Mouse (Mus musculus) T-helper 2 cell (primary cell): ENCODE data around the gene Efcc1.

Experiments
- in situ Hi-C: fragments of 300-600 bp; cut with MboI, MseI; formaldehyde crosslinking; loops from one replicate; pipeline ENCODE4 v1.15.1; 2025; ENCODE audit warnings: high pct_unique_total_duplicates

Gene Efcc1

DNA sequence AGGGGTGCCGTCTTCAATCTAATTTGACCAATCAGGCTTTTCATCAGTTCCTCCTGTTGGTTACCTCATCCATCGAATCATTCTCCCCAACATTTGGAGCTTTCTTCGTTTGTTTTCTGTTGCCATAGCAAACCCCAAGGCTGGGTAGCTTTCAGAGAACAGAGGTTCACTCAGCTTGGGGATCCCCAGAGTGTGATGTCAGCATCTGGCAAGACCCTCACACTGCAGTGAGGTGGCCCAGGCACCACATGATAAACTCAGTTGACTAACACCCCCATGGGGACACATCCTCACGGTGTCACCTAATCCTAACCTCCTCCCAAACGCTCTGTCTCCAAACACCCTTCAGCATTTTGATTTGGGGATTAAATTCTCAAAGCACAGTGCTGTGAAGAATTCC lies 12.6 kb downstream of the Efcc1 start:
- in situ Hi-C loops, result no loop called here

DNA sequence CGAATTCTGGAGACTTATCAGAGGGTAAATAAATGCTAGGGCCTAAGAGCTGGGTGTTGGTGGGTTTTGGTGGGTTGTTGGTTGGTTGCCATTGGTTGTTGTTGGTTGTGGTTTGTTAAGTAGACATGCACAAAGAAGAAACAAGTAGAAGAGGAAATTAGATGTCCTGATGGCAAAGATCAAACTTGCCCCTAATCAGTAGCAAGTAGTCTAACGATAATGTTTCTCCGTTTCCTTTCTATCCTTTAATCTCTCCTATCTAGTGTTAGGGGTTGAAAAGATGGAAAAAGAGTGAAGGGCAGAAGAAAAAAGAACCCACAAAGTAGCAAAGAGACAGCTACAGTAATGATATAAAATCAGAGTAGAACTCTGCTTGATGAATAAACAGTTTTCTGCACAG lies 14.0 kb downstream of the Efcc1 start:
- in situ Hi-C loops, result no loop called here

DNA sequence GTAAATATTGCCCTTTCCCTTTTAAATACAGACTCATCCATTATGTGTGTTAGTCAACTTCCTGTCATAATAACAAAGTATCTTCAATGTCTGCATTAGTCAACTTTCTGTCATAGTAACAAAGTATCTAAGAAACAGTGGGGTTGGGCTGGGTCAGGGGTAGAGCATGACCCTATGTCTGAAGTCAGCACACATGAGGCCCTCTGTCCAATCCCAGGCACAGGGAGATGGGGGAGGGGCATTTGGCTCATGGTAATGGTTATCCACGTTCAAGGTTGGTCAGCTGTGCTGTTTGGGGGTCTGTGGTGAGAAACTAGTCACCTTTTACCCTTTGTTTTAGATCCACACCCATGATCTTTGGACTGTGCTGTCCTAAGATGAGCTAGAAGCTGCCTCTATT lies 14.6 kb downstream of the Efcc1 start:
- in situ Hi-C loops, result no loop called here

DNA sequence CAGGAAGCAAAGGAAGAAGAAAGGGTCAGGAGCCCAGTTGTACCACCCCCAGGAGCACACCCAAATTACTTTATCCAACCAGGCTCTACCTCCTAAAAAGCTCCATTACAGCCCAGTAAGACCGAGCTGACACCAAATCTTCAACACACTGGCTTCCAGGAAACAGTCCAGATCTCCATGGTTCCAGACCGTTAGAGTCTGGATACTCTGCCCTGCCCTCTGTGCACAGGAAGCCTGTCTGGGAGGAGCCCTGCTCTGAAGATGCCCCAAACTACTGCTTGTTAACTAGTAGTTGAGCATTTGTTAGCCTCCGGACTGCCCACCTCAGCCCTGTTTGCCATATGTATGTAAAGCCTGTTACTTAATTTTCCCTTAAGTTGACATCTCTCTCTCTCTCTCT lies 15.4 kb downstream of the Efcc1 start:
- in situ Hi-C loops, result no loop called here

DNA sequence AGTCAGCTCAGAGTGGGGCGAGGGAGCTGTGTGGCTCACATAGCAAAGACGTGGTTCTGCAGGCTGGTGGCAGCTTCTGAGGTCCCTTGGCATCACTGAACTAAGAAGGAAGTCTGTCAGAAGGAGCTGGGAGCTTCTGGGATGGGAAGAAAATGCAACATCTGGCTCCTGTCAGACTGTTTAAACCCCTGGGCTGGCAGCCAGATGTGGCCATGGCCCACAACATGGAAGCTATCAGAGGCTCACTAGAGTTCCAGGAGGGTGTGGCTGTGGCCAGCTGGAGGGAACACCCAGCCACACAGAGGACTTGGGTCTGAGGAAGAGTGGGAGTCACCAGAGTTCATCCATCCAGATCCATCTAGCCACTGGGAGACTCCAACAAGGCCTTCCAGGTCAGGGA lies 16.2 kb downstream of the Efcc1 start:
- in situ Hi-C loops, result no loop called here

DNA sequence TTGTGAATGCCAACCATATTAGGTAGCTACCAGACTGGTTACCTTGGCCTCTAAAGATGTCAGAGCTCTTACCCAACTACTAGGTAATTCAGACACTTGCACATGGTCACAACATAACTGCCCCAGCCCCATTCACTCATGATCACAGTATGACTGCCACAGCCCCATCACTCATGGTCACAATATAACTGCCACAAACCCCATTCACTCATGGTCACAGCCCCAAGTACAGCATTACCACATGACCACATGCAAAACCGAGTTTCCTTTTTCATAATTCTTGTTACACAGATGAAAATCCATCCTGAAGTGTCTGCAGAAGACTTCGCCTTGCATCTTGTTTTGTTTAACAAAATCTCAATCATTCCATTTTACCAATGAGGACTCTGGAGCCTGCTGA lies 17.4 kb downstream of the Efcc1 start:
- in situ Hi-C loops, result no loop called here

DNA sequence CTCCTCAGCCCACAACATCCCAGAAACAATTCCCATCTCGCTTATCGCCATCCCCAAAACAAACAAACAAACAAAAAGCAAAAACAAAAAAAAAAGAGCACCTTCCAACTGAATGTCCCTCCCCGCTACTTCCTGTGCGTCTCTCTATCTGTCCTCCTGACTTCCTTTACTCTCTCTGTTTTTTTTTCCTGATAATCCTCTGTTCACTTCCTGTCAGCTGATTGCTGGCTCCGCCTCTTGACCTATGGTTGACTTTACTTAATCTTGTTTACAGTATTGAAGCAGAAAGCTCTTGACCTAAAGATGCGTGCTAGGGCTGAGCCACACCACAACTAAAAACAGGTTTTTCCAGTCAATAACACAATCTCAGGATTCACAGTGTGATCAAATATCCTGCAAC lies 17.9 kb downstream of the Efcc1 start:
- in situ Hi-C loops, result no loop called here

DNA sequence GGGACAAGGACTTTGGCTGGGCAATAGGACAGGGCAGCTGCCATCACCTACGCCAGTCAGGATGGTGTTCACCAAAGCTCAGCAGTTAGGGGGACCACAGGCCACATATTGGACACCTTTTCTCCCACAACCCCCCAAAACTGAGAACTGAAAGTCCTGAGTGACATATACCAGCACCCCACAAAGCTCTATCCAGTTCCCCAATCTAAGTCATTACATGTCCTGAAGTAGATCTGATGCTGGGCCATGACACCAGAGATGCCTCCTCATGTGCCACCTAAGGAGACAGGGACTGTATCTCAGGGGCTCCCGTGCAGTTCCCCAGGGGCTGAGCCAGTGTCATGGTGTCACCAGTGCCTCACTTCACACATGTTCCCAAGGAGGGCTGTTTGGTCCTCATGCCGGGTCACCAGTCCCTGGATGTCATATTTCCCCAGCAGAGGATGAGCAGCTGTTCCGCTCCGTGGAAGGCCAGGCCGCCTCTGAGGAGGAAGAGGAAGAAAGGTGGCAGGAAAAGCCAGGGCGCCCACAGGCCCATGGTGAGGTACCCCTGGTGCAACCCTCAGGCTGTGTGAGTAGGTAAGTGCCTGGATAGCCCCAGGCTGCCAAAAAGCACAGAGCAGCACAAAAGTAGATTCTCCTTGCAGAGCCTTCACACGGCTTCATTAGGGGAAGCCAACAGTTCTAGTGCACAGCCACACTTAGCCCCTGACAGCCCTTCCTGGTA lies 19.7 kb downstream of the Efcc1 start:
- in situ Hi-C loops, result no loop called here

DNA sequence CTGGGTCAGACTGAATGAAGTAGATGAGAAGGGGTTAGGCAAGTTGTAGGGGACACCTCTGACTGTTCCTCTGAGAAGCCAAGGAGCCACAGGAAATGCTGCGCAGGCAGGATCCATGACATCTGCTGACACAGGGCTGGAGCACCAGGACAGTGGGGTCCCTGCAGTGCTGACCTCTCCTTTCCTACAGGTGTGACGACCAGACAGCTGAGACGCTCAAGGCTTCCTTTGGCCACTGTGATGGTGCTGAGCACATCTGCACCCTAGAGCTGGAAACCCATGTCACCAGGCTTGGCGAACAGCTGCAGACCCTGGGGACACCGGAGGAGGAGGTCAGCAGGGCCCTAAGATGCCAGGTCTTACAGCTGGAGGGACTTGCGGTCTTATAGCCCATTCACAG lies 20.9 kb downstream of the Efcc1 start:
- in situ Hi-C loops, result no loop called here

DNA sequence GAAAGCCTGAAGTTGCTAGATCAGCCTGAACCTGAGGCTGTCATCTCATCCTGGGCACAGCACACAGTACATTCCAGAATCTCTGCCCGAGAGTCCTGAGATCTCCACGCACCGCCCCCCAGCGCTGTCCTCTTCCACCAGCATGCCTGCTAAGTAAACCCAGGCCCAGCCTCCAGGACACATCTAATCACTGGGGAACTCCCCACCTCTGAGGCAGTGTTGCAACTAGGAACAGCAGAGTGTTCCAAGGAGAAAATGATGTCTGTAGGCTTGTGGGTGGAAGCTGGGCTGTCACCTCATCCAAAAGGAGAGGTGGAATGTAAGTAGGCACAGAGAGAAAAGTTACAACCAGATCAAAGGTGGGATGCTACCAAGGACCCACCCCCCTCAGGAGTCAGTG lies 24.5 kb downstream of the Efcc1 start:
- in situ Hi-C loops, result no loop called here

DNA sequence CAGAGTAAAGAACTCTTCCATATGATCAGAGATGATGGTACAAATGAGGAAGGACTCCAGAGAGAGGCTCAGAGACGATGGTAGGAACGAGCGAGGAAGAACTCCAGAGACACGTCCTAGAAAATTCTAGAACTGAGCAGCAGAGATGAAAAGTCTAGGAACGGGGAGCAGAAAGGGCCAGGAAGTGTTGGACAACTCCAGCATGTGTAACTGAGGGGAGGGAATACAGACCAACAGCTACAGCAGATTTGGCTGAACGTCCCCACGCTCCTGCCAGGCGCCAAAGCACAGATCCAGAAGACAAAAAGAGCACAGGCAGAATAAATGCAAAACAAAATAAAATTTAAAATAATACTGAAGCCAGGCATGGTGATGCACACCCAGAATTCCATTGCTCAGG lies 26.2 kb downstream of the Efcc1 start:
- in situ Hi-C loops, result no loop called here

DNA sequence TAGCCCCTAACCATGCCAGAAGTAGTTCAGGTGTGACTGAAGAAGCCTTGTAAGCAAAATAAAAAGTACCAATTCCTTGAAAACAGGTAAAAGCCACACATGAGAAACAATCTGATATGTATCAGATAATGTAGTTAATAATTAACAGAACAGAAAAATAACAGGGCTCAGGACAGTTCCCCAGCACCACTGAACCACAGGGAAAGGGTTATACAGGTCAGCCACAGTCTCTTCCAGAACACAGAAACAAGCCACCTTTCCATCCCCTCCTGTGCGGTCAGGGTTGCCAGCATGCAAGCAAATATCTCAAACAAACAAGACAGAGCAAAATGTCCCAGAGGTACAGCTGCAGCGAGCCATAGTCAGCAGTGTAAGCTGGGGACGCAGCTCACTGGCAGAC lies 28.7 kb downstream of the Efcc1 start:
- in situ Hi-C loops, result no loop called here

DNA sequence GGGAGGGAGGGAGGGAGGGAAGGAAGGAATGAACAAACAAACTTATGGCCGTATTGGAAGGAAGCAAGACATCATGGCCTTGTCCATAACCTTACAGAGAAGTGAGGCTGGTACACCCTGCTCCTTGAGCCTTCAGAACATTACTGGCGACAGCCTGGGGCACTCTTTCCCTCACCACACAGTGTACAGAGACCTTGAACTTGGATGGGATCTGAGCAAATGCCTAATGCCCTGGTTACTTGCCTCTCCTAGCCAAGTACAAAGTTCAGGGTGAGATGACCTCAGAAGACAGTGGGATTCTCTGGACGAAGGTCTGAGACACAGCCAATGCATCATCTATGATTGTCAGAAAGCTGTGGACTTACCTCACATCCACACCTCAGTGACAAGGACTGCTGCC lies 29.2 kb downstream of the Efcc1 start:
- in situ Hi-C loops, result loop anchor here (5.0 kb wide), 1 partner anchor 47 kb away; no protein-coding TSS in a partner anchor

DNA sequence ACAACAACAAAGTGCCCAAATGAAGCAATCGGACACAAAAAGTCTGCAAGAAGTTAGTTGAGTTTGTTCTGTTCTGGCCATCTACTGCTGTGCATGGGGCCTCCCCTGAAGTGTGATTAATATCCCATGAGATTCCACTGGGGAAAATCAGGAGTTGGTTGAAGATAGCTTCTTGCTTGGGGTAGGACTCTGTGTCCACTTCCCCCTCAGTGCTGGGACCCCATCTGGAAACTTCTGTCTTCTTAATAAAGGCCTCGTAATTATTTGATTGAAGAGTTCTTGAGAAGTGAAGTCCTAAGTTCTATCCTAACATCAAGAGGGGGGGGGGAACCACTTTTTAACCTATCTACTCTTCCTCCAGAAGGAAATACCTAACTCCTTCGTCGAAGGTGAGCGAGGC lies 31.5 kb downstream of the Efcc1 start:
- in situ Hi-C loops, result loop anchor here (5.0 kb wide), 1 partner anchor 45 kb away; no protein-coding TSS in a partner anchor

DNA sequence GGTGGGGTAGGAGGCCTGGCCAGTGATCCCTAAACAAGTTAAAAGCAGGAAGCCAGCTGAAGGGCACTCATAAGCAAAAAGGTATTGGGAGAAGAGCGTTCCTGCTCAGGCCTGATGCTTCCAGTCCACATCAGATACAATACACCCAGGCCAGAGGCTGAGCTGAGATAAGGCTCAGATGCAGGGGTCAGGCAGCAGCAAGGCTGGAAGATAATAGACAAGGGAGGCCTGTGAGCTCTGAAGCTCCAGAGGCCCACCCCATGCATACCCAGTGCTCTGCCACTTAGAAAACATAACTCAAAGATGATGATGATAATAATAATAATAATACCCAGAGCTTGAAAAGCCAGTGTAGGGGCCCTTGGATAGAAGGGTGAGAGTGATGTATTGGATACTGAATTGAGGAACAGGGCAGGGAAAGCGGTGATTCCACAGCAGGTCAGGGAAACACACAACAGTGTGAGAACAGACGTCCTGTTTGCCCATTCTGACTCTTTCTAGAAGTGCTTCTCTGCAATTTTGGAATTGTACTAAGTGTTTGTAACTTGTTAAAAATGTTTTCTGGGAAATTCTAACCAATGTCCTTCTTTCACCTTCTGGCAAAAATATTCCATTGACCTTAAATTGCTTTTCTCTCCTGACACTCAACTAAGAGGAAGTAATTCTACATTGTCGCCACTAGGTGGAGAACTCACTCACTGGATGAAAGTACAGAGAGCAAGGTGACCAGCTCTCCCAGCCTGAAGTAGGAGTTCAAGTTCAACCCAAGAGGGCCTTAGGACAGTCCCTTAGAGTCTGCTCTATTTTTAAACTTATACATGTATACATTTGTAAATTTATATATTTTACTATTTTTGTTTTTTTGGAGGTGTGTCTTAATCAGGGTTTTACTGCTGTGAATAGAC lies 33.0 kb downstream of the Efcc1 start:
- in situ Hi-C loops, result loop anchor here (5.0 kb wide), 1 partner anchor 44 kb away; no protein-coding TSS in a partner anchor

DNA sequence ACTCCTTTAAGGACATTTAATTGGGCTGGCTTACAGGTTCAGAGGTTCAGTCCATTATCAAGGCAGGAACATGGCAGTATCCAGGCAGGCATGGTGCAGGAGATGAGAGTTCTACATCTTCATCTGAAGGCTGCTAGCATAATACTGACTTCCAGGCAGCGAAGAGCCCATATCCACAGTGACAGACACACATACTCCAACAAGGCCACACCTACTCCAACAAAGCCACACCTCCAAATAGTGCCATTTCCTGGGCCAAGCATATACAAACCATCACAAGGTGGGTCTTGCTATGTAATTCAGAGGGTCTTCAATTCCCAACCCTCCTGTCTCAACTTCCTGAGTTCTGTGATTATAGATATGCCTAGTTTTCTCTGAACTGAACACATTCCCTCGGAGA lies 33.6 kb downstream of the Efcc1 start:
- in situ Hi-C loops, result loop anchor here (5.0 kb wide), 1 partner anchor 43 kb away; no protein-coding TSS in a partner anchor

DNA sequence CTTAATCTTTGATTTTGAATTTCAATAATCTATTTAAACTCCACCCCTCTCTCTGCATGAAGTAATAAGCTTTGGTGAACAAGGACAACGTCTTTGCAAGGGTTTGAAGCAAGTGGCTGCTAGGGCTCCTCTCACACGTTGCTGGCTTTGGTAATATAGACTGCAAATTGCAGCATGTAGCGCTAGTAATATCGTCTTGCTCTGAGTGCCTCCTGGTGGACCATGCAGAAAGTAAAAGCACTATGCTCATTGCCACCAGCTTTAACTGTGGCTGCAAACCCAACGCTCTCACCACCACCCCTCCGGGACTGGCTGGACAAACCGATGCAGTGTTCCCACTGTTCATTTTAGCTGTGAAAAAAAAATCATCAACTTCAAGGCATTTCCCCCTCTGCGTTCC lies 40.0 kb downstream of the Efcc1 start:
- in situ Hi-C loops, result no loop called here

DNA sequence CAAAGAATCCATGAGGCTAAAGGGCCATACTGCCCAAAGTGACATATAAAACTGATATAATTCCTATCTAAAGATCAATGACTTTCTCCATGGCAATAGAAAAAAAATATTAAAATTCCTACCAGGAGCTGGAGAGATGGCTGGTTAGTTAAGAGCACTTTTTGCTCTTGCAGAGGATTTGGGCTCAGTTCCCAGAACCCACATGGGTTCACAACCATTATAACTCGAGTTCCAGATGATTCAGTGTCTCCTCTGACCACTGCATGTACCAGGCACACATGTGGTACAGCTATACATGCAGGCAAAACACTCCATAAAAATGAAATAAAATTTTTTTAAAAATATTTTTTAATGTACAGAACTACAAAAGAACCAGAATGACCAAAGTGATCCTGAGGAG lies 43.8 kb downstream of the Efcc1 start:
- in situ Hi-C loops, result no loop called here

DNA sequence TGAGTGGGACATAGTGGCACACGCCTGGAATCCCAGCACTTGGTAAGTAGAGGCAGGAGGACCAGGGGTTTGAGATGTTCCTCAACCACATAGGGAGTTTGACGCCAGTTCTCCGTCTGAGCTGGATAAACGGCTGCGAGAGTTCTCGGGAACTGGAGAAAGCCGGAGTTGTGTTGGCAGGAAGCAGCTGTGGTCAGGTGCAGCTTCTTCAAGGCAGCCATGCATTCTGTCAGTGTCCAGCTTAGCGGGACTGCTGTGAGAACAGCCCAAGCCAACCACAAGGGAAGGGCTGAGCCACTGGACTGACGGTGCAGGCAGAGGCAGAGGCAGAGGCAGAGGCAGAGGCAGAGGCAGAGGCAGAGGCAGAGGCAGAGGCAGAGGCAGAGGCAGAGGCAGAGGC lies 44.2 kb downstream of the Efcc1 start:
- in situ Hi-C loops, result no loop called here

DNA sequence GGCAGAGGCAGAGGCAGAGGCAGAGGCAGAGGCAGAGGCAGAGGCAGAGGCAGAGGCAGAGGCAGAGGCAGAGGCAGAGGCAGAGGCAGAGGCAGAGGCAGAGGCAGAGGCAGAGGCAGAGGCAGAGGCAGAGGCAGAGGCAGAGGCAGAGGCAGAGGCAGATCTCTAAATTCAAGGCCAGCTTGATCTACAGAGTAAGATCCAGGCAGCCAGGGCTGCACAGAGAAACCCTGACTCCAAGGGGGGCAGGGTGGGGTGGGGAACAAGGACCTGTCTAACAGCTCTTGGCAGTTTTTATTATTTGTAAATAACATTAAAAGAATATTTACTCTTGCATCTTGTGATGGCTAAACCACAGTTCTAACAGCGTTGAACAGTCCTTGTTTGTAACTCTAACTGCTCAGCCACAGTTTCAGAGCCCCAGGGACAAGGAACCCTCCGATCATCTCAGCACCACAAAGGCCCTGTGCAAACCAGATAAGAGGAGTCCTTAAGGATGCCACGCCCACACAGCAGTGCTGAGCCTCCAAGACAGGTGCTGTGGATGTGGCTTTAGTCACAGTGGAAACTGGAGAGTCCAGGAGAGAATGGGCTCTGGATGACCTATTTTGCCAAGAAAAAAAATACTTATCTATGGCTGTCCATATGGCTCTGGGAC lies 45.0 kb downstream of the Efcc1 start:
- in situ Hi-C loops, result no loop called here

DNA sequence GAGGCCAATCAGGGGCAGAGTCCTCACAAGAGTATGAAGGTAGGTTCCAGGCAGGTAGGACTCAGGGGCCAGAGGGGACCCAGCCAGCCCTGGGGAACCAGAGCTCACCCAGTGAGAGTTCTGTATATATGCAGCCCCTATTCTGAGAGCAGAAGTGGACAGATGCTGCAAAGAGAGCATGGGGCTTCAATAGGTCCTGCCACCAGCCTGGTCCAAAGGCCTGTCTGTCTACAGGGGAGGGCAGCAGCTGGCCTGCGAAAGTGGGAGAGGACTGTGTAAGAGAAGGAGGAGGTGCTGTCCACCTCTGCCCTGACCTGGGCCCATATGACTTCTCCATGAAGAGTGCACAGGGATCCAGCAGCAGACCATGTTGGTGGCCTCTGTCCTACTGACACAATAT lies 46.0 kb downstream of the Efcc1 start:
- in situ Hi-C loops, result no loop called here

DNA sequence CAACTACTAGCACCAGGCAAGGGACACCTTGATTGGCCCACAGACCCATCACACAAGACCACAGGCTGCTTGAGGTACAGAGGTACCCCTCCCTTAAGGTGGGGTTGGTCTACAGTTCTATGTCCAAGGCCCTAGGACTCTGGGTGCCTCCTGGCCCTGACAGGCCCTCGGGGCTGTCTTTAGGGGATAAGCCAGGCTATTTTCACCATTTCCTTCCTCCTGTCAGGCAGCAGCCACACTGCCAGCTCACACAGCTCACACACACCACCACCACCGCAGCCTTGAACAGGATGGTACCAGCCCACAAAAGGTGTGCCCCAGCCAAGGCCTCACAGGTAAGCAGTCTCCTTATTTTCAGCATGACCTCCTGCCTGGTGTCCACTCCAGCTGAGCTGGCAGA lies 47.2 kb downstream of the Efcc1 start, which contains the start of gene Gp9:
Gene Gp9, plus strand, starts transcription at position 231 of the 400 bp plus-strand sequence.
- in situ Hi-C loops, result no loop called here
